Mouse (Mus musculus) lung, postnatal 0 days (tissue): Measurements from ENCODE around the gene Emc7.

Experiments used
- CTCF ChIP-seq: IDR thresholded peaks from 2 replicates; pipeline ENCODE4 v1.5.1; 2016; ENCODE audit warnings: antibody characterized with exemption, mild to moderate bottlenecking
- EP300 ChIP-seq: IDR thresholded peaks from 2 replicates; pipeline ENCODE4 v1.6.1; 2016; ENCODE audit warnings: antibody characterized with exemption, mild to moderate bottlenecking, control low read depth

DNA sequence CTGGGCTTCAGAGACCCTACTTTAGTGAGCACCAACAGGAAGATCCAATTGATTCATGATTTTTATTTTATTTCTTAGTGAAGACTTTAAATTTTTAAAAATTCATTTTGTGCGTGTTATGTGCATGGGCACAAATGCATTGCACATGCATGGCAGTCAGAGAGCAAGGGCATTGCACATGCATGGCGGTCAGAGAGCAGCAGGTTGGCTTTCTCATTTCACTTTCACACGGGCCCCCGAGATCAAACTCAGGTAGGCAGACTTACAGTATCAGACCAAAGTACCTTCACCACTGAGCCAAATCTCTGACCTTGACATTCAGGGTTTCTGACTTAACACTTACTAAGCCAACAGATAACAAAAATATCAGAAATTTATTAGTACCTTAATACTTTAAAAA lies 25.1 kb upstream of the Emc7 start:
- no peak for TF ChIP-seq CTCF
- TF ChIP-seq EP300 = no peak
